Mouse (Mus musculus) urinary bladder, postnatal 4 days (tissue): ENCODE results near the gene Hmgb4.

Source experiments
- DNase-seq, 2 experiments: peaks; one replicate each; pipeline ENCODE4 v3.0.0; 2021 to 2022; ENCODE audit warnings: low spot score in 2 of 2

Hmgb4 gene

GRCm38 (mm10) chr4:128224453-128224852, 36.3 kb downstream of the Hmgb4 start:
- no peak for DNase-seq

GRCm38 (mm10) chr4:128217991-128218595, 42.7 kb downstream of the Hmgb4 start:
- DNase-seq, result no peak
